Mouse (Mus musculus) monocyte, adult 5-6 weeks (primary cell): ENCODE measurements around the gene Arpc5l. TPM values are rescaled to one million over a fixed set of nuclear protein-coding genes. Genes with fewer than 3 reads are reported as not detected.
A peak's percentile ranks its signal among the peaks of the same experiment; 100 is the strongest.

Source experiments
- ATAC-seq: fragments of 153-309, 156-312 bp; replicated peaks from 2 replicates; pipeline ENCODE4 v1.8.0; 2017; ENCODE audit warnings: mild to moderate bottlenecking; ENCODE audit not compliant: low TSS enrichment, insufficient number of reproducible peaks, severe bottlenecking, poor library complexity, low FRiP score
- total RNA-seq: library from RNA; stranded (forward); fragments of 200-1000, 200-491, 200-594 nt; gene quantifications from 3 replicates; pipeline ENCODE4 v1.2.3, GENCODE M21; 2017

The Arpc5l gene
- total RNA-seq, 1 experiment from 2014 or later = 119 TPM

- no peak for ATAC-seq
Observed at GRCm38 (mm10) chr2:39031611-39032010, 26.5 kb downstream of the Arpc5l start.

GRCm38 (mm10) chr2:39040215-39040614, 35.1 kb downstream of the Arpc5l start:
- ATAC-seq = no peak

DNA sequence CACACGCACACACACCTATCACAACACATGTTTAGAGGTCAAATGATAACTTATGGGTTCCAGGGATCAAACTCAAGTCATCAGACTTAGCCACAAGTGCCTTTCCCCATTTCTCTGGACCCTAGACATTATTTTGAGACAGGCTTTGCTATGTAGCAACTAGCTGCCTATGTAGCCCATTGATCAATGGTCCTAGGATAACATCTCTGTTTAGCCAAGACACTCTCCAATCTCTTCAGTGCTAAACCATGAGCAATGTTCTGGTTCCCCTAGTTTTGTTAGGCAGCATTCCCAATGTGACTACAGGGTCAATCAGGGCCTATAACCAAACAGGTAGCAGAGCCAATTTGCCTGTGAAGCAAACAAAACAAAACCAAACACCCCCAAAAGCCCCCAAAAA, 43.4 kb downstream of the Arpc5l start:
- no peak for ATAC-seq

GRCm38 (mm10) chr2:39064687-39065399, 59.7 kb downstream of the Arpc5l start:
- ATAC-seq = peak; percentile 45

Other genes with a start within 250 kb of the Arpc5l start
- gene Nr6a1, start 77.7 kb upstream of the Arpc5l start, total RNA-seq = 0.29 to 2.2 TPM (median 1.1 TPM) in 3 replicates
- not detected in 3 replicates for gene Olfml2a, start 73.4 kb upstream of the Arpc5l start, total RNA-seq
- gene Wdr38, start 7.9 kb upstream of the Arpc5l start, total RNA-seq = 0.68 to 1.2 TPM (median 0.95 TPM) in 3 replicates
- gene Rpl35, start 276 bp downstream of the Arpc5l start, total RNA-seq = 398 to 553 TPM (median 528 TPM) in 3 replicates
- gene Golga1, start 60.2 kb downstream of the Arpc5l start, total RNA-seq = 24.4 to 41.1 TPM (median 25.1 TPM) in 3 replicates
- gene Scai, start 185.4 kb downstream of the Arpc5l start, total RNA-seq = 4.5 to 12.5 TPM (median 12.3 TPM) in 3 replicates
- 42.0 to 78.0 TPM (median 71.4 TPM) in 3 replicates for gene Ppp6c, start 221.1 kb downstream of the Arpc5l start, total RNA-seq